Mouse (Mus musculus) mesoderm, embryonic 11.5 days (tissue): ENCODE measurements around the gene Ndrg3.
"Not testable (repeated sequence)": the region's sequence is repeated elsewhere in the genome, so short reads cannot be mapped to it uniquely, and the experiment has no call there.

Experiments used
- DNase-seq: peaks from one replicate; pipeline ENCODE4 v3.0.0-alpha.2; 2012; ENCODE audit warnings: low read depth, low spot score

Gene Ndrg3

DNA sequence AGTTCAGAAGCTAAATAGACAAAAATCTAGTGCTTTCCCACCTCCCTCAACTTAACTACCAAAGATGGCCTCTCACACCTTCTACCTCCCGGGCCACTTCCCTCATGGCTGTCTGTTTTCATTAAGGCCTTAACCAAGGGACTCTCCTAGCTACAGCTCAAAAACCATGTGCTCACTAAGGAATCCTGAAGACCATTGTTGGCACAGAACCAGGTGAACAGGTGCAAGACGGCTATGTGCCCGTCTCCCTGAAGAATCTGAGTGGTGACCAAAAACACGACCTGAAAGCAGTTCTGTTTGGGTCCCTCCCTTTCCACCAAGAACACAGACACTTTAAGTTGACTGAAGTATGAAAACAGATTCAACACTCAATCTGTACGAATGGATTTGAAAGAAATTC lies 6.4 kb upstream of the Ndrg3 start:
- no peak for DNase-seq

DNA sequence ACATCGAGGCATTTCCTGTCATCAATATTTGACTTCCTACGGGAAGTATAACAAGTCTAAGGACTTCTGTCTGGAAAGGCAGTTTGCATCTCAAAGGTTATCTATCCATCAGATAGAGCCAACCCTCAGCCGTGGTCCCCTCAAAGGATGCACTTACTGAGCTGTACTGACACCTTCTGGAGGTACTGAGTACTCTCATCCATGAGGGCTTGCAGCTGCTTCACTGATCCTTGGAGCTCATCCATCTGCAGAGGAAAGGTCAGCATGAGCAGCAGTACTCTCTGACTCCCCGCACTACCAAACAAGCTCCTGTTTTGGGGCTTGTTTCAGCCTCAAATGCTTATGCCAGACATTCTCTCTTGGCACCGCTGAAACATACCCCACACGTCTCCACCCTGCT lies 4.7 kb upstream of the Ndrg3 start:
- DNase-seq: peak; percentile 27

DNA sequence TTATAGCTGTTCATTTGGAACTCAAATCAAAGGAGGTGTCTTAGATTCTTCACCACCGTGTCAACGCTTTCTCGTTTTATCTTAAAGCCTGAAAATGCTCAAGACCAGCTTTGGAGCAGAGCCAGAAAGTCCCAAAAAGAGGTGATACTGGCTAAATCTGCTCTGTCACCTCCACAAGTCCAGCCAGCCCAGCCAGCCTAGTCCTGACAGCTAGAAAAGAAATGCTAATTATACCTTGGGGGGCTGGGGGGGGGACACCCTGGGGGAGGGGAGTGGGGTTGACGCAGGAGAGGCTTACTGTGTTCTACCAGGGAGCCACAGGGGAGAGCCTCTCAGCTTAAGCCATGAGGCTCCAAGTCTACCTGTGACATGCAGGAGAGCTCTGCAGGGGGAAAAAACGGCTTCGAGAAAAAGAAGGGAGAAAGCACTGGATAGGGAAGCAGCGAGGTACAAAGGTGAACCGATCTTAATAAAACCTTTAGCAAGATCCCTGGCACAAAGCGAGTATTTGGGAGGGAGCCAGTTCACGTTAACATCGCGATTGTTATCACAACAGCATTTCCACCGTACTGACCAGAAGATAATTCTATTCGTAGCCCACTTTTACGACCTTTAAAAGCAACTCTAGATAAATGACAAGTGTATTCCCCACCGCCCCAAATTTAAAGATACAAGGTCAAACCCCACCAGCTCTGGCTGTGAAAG lies 977 bp downstream of the Ndrg3 start:
- DNase-seq: no peak

DNA sequence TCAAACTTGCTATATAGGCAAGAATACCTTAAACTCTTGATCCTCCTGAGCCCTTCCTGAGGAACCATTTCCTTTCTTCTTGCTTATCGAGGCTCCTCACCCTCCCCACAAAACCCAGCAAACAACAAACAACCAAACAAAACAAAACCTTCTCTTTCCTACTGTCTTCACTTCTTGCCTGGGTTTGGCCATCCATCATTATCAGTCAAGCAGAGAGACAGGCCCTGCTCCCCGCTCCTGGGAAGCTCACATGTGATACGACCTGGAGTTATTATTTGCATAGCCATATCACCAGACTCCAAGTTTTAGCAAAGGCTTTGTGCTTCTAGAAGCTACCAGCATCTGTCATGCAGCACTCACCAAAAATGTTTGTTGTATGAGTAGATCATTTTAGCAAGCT lies 4.5 kb downstream of the Ndrg3 start:
- DNase-seq: no peak

DNA sequence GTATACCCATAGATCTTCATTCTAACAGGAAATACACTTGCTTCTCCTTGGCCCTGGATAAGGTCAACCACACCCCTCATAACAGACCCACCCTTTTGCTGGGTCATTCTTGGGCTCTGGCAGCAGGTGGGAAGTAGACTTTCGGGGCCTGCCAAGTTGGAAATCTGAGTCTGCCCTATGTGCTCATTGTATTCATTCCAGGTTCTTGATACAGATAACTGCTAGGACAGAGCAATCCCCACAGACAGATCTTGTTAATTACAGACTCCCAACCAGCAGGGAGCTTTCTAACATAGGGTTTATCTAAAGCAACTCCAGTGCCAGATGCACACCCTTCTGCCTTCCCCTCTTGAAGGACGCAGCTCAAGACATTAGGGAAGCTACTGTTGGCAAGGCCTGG lies 9.0 kb downstream of the Ndrg3 start:
- DNase-seq: no peak

DNA sequence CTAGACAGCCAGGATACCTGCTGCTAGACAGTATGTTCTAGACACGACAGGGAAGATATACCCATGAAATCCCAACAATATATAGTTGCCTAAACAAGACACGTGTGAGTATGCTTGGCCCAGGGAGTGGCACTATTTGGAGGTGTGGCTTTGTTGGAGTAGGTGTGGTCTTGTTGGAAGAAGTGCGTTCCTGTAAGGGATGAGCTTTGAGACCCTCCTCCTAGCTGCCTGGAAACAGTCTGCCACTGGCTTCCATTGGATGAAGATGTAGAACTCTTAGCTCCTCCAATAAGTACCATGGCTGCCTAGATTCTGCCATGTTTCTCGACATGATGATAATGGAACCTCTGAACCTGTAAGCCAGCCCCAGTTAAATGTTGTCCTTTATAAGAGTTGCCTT lies 10.6 kb downstream of the Ndrg3 start:
- no peak for DNase-seq

DNA sequence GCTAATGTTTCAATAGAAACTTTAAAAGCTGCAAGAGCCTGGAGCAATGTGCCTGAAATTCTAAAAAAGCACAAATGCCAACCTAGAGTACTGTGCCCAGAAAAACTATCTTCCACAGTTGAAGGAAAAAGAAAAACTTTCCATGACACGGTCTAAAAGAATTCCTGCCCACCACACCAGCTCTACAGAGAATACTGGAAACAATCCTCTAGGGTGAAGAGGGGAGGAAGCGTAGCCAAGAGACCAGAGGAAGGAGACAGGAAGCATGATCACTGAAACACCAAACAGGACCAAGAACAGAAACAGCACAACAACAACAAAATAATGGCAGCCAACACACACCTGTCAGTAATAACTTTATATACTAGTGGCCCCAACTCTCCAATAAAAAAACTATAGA lies 11.8 kb downstream of the Ndrg3 start:
- DNase-seq: no peak

DNA sequence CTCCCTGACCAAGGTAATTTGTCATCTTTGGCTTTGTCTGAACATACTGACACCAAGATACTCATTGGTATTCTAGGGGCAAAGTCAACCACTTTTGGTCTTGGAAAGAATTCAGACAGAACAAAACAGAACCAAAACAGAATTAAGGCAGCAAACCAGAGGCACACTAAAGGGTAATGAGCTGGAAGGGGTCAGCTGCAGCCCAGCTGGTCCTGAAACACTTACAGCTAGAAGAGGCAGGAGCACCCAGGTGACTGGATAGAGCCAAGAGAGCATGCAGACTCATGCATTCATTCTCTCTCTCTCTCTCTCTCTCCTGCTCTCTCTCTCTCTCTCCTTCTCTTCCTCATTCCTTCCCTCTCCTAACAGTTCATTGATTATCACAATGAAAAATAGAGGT lies 15.1 kb downstream of the Ndrg3 start:
- peak; percentile 26 for DNase-seq

DNA sequence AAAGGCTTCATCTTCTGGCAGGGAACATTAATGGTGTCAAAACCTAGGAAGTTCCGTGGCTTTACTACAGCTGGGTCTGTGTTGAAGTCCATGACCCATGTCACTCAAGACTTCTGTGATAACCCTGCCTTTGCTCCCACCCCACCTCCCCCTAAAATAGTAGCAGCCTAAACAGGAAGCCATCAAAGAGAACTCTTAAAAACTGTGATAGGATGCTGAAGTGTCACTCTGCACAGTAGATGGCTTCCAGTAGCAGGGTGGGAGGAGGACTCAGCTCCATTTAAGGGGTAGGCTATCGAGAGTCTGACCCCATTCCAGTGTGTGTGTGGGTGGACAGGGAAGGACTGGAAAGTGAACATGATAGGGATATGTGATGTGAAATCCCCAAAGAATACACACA lies 16.9 kb downstream of the Ndrg3 start:
- no peak for DNase-seq

DNA sequence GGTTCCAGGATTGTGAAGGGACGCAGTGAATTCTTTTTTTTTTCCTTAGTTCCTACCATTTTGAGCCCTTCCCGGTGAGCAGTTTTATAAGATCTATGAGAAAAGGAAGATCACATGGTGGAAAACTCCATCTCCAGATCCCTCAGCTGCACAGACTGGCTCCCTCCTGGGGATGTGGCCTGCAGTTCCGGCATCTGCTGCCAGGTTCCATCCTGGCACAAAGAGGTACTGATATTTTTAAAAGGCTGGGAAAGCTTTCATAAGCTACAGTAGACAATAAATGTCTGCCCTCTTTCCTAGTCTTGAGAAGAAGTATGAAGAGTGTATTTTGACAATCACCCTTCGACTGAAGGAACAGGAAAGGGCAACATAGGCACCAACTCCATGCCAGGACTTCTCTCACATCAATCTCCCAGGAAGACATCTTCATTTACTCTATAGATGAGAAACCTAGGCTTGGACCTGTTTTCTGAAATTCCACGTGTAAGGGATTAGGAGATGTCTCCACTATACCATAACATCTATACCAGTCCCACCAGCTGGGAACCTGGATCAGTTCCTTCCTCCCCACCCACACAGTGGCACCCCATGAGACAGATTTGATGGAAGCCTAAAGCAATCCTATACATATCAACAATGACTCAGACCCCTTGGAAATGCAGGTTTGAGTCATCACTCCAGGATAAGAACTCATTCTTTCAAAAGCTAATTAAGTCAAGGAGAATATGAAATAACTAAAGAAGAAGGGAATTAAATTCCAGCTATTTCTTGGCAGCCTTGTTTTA lies 18.3 kb downstream of the Ndrg3 start:
- DNase-seq: no peak

DNA sequence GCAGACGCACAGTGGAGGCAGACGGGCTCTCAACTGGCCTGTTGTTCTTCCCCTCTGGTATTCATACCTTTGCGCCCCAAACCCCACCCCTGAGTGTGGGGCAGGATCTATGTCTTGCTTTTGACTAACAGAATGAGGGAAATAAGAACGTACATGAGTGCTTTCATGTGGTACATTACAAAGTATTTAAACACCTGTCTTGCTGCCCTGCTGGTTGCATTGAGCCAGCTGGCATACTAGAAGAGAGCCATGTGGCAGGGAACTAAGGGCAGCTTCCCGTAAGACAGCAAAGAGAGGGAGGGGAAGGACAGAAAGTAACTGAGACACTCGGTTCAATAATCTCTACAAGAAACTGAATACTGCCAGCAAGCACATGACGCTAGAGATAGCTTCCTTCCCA lies 21.6 kb downstream of the Ndrg3 start:
- no peak for DNase-seq

DNA sequence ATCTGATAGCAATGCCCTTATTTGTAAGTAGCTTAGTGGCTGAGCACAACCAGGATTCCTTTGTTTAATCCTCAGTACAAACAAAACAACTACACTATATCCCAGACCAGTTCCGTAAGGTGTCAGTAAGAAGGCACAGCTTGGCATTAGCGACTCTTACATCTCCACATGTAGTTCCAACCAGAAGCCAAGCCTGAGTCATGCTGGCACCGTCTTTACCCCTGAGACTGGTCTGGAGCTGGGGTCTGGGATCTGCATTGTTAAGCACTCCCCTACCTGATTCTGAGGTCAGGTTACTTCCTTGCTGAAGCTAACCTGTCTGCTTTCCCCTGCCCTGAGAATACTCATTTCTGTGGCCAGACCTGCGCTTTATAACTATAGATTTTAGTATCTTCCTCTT lies 23.4 kb downstream of the Ndrg3 start:
- no peak for DNase-seq

DNA sequence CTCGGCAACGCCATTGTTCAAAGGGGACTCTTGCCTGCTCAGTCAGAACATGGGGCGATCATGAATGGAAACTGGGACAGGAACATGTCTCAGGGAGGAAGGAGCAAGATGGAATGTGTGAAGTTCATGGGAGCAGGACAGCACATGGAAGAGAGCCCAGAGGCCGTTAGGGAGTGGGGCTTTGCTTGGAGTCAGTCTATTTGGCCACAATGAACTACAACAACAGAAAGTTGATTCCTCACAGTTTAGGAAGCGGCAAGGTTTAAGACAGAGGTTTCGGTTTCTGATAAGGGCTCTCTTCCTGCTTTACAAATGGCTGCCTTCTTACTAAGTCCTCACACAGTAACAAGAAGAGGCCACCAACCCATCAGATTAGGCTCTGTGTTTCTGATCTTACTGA lies 24.5 kb downstream of the Ndrg3 start:
- no peak for DNase-seq

DNA sequence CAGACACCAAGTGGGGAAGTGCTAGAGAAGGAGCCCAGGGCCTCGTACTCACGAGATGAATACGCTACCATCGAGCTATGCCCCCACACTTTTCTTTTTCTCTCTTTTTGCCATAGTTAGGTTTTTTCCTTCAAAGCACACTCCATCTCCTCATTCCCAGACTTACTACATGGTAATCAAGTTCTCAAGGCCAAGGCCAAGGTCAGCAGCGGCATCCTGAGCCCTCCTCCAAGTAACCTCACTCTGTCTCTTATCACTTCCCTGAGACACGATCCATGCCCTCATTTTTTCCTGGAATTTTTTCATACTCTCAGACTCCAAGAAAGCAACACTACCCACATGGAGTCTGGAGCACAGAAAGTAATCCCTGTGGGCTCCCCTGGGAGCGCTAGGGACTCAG lies 28.0 kb downstream of the Ndrg3 start:
- no peak for DNase-seq

DNA sequence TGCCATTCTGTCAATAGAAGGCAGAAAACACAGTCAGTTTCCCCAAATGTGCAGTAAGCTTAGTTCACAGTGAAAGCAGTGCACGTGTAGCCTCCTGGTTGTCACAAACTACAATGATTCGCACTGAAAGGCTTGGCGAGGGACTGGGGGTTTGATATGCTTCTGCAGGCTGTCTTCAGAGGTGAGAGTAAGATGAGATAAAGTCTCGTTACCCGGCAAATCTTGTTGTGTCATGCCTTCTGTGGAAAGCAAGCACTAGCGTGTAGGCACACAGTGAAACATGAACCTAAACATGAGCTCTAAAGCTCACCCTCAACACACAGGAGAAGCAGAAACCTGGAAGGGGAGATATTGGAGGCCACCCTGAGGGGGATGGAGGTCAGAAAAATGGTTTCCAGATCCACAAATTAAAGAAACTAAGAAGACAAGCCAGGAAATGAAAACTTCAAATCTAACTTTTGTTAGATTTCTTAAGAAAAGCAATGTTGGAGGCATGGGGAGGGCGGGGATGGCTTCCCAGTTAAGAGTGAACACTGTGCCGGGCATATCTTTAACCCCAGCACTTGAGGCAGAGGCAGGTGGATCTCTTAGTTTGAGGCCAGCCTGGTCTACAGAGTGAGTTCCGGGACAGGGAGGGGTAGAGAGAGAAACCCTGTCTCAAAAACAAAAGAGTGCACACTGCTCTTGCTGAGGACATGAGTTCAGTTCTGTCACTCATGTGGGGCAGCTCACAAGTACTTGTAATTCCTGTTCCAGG lies 33.2 kb downstream of the Ndrg3 start:
- DNase-seq: no peak

DNA sequence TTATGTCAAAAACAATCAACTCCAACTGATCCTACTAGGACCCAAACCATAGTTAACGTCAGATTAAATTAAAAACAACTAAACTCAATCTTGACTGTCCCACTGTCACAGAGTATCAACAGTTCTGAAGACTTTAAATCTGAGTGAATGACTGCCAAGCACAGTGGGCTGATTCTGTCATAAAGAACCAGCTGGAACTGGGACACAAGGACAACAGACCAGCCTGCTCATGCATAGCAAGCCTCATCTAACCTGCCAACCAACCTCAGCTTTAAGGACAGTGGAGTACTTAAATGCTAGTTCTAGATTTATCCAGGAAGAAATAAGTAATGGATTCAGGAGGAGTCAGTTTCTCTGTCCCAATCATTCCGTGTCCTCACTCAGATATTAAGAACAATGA lies 34.8 kb downstream of the Ndrg3 start:
- DNase-seq: no peak

DNA sequence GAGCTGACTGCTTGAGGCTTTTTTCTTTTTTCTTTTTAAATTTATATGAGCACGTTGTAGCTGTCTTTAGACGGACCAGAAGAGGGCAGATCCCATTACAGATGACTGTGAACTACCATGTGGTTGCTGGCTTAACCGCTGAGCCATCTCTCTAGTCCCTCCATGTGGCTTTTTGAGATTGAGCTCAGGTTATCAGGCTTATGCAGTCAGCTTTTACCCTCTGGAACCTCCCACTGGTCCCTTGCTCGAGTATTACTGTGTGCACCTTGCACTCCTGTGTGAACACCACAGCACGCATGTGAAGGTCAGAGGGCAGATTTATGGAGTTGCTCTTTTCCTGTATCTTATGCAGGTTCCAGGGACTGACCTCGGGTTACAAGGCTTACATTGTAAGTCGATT lies 35.5 kb downstream of the Ndrg3 start:
- DNase-seq: no peak

DNA sequence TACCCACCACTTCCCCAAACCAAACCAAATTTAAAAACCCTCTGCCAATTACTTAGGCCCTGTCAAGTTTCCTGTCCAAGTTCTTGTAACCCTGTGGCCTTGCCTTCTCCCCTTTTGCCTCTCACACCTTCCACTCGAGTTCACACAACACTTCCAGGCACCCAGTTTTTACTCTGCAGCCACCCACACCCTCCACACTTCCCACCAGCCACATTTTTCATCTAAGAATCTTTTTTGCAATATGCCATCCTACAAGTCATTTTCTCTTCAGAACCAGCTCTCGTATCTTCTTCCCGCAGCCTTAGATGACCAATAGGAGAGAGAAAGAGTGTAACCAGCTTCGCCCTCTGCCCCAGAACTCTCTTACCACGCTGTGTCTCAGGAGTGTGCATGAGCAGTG lies 37.4 kb downstream of the Ndrg3 start:
- no peak for DNase-seq

DNA sequence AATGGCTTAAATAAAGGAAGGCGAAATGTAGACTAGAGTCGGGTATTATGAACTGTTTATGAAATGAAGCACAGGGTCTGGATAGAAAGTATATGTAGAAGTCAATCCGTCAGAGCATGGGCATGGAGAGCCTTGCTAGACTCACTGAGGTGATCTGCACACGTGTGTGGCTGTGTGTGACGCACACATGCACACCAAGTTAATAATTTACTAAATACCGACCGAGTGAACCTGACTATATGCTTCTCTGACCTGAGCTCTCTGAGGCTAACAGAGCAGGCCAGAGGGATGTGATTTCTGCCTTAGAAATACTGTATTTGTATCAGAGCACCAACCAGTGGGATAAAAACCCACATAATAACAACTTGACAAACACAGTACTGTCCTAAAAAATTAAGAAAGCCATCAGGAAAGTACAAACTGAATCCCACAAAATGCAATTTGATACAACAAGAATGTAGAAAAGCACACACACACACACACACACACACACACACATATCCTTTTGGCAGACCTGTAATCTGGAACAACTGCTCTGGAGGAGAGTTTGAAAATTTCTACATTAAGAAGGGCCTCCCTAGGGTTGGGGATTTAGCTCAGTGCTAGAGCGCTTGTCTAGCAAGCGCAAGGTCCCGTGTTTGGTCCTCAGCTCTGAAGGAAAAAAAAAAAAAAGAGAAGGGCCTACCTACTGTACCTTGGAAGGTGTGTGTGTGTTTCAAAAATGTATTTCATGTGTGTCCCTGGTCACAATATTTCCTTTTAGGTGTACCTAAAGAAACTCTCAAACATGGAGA lies 40.4 kb downstream of the Ndrg3 start:
- DNase-seq: no peak

DNA sequence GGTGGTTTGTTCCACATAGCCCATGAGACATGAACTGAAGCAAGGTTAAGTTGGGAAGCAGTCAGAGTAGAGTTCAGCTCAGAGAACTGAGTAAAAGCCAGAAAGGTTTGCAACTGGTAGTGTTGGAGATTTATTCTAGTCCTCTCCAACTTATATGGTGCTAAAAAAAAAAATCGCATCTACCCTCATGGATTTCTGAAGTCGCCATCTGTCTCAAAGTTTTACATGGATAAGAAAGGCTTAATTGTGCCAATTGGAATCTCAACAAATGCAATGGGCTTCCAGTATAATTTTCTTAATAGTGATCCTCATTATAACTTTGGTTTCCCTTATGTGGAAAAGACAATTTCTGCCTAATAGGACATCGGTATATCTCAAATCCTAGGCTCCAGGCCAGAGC lies 41.0 kb downstream of the Ndrg3 start:
- no peak for DNase-seq

DNA sequence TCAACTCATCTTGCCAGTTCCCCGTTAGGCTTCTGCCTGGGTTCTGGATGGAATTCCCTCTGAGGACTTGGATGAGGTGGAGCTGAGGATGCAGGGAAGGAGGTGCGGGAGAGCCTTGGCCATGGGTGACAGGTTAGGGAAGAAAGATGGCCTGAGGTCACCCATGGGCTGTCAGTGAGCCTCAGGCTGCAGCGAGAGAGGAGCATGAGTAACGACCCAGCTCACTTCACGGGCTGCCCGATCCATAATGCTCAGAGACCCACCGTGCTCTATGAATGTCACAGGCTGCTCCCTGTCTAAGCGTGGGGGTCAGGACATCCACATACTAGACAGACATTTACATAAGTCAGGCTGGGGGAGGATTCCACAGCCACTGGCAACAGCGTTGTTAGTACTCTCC lies 50.3 kb downstream of the Ndrg3 start:
- DNase-seq: not testable (repeated sequence)

DNA sequence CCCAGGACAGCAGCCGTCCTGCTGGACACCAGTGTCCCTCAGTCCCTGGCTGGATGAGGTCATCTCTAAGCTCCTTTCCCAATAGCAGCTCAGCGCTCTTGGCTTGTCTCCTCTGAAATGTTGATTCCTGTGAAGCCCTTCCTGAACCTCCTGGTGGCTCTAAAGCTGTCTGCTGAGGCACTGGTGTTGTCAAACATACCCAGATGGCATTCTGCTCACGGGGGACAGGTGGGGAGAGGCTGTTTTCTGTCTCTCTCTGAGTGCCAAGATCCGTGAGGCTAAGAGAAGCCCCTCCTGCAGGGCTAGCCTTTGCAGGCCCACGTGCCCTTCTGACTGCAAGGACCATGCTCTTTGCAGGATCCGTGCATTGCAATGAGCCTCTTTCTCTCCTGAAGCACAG lies 51.9 kb downstream of the Ndrg3 start:
- not testable (repeated sequence) for DNase-seq
